Mouse (Mus musculus): ENCODE measurements at regions not wholly inside any gene's neighbourhood (a gene's known extent, or its start where the extent isn't known, plus 50 kb on each side); places are given as distances from the start of the nearest gene placed in this dataset.

- Histone ChIP-seq H3K36me3 (replicated peaks; ENCODE audit: control insufficient read depth, insufficient read depth, low read depth, low read length) (no peaks in the 10 kb centered on the region), H3K9ac (replicated peaks; ENCODE audit: low read length) (no peak overlapping the region), H3K4me2 (ENCODE audit: low read depth, low read length) (no peak overlapping the region), H3K27ac (replicated peaks; ENCODE audit: low read depth, low read length) (no peak overlapping the region), H3K9me3 (replicated peaks; ENCODE audit: control insufficient read depth, low read length) (no peaks in the 10 kb centered on the region), H3K4me3 (ENCODE audit: low read depth, low read length) (no peak overlapping the region), H3K4me1 (ENCODE audit: control insufficient read depth, insufficient read depth, low read length) (no peaks in the 10 kb centered on the region), H3K27me3 (ENCODE audit: control insufficient read depth, insufficient read depth, low read length) (no peaks in the 10 kb centered on the region)
- ATAC-seq (replicated peaks; ENCODE audit: insufficient number of reproducible peaks, low FRiP score, low TSS enrichment, low read depth): no peak
- no peak for DNase-seq (ENCODE audit: low spot score)
- 88% methylated on average over 3 of the region's 3 CpGs for WGBS
Measured at GRCm38 (mm10) chr3:117112766-117113165, 144.0 kb upstream of the Palmd start.

- Histone ChIP-seq H3K9me3 (replicated peaks; ENCODE audit: control insufficient read depth, low read length) (no peaks in the 10 kb centered on the region), H3K27me3 (ENCODE audit: control insufficient read depth, insufficient read depth, low read length) (no peaks in the 10 kb centered on the region), H3K4me1 (ENCODE audit: control insufficient read depth, insufficient read depth, low read length) (no peaks in the 10 kb centered on the region), H3K4me3 (ENCODE audit: low read depth, low read length) (no peak overlapping the region), H3K9ac (replicated peaks; ENCODE audit: low read length) (no peak overlapping the region), H3K4me2 (ENCODE audit: low read depth, low read length) (no peak overlapping the region), H3K27ac (replicated peaks; ENCODE audit: low read depth, low read length) (no peak overlapping the region), H3K36me3 (replicated peaks; ENCODE audit: control insufficient read depth, insufficient read depth, low read depth, low read length) (no peaks in the 10 kb centered on the region)
- 87% methylated on average over 4 of the region's 4 CpGs for WGBS
- DNase-seq (ENCODE audit: low spot score) (no peak), ATAC-seq (replicated peaks; ENCODE audit: insufficient number of reproducible peaks, low FRiP score, low TSS enrichment, low read depth) (no peak)
Measured at GRCm38 (mm10) chr3:117112304-117112703, 143.5 kb upstream of the Palmd start.

- Histone ChIP-seq H3K27me3 (ENCODE audit: control insufficient read depth, insufficient read depth, low read length) (no peaks in the 10 kb centered on the region), H3K4me2 (ENCODE audit: low read depth, low read length) (no peak overlapping the region; the same call in 1 of the 2 replicates), H3K4me3 (ENCODE audit: low read depth, low read length) (no peak overlapping the region), H3K9me3 (replicated peaks; ENCODE audit: control insufficient read depth, low read length) (no peaks in the 10 kb centered on the region), H3K9ac (replicated peaks; ENCODE audit: low read length) (no peak overlapping the region), H3K4me1 (ENCODE audit: control insufficient read depth, insufficient read depth, low read length) (no peaks in the 10 kb centered on the region), H3K27ac (replicated peaks; ENCODE audit: low read depth, low read length) (no peak overlapping the region), H3K36me3 (replicated peaks; ENCODE audit: control insufficient read depth, insufficient read depth, low read depth, low read length) (no peaks in the 10 kb centered on the region)
- ATAC-seq (replicated peaks; ENCODE audit: insufficient number of reproducible peaks, low FRiP score, low TSS enrichment, low read depth) (no peak), DNase-seq (ENCODE audit: low spot score) (peak; percentile 28)
- WGBS: 31% methylated on average over 8 of the region's 8 CpGs
Measured at GRCm38 (mm10) chr3:117108966-117109700, 140.3 kb upstream of the Palmd start.

DNA sequence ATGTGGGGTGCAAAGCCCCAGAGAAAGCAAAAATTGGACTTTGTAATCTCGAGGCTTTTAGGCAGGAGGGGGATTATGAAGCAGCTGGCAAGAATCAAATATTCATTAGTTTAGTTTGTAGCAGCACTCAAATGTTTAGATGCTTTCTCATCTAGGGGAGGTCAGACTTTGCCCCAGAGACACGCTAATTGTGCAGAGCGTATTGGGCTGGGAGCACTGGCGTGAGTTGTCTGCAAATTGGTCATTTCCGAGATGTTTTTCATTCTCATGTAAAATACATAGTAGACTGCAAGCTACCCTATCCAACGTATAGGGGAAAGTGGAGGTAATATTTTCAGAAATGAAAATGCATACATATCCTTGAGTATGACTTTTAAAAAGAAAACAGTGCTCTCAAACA is 139.2 kb upstream of the Palmd start:
- H3K4me1 ChIP-seq (ENCODE audit: control insufficient read depth, insufficient read depth, low read length): no peaks in the 10 kb centered on the region
- DNase-seq (ENCODE audit: low spot score) (no peak), ATAC-seq (replicated peaks; ENCODE audit: insufficient number of reproducible peaks, low FRiP score, low TSS enrichment, low read depth) (no peak)
- H3K9me3 ChIP-seq (replicated peaks; ENCODE audit: control insufficient read depth, low read length): no peaks in the 10 kb centered on the region
- no peak overlapping the region for H3K4me3 ChIP-seq (ENCODE audit: low read depth, low read length)
- WGBS: 45% methylated on average over 6 of the region's 6 CpGs
- no peak overlapping the region for H3K27ac ChIP-seq (replicated peaks; ENCODE audit: low read depth, low read length)
- no peaks in the 10 kb centered on the region for H3K27me3 ChIP-seq (ENCODE audit: control insufficient read depth, insufficient read depth, low read length)
- no peaks in the 10 kb centered on the region for H3K36me3 ChIP-seq (replicated peaks; ENCODE audit: control insufficient read depth, insufficient read depth, low read depth, low read length)
- H3K9ac ChIP-seq (replicated peaks; ENCODE audit: low read length): no peak overlapping the region
- H3K4me2 ChIP-seq (ENCODE audit: low read depth, low read length): no peak overlapping the region

DNA sequence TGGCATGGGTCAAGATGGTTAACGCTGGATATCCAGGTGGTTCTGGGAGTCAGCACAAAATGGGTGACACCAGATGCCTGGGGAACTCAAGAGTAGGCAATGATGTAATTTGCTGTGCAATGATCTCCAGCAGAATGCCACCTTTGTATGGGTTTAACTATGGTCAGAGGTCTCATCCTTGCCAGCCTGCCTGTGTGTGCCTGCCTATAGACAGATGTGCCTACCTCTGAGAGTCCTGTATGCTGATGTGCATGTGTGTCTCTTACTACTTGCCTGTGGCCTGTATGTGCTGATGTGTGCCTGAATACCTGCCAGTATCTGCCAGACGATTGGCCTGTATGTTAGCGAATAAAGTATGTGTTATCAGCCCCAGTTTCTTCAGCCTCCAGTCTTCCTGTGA is 138.6 kb upstream of the Palmd start:
- no peak overlapping the region for H3K4me3 ChIP-seq (ENCODE audit: low read depth, low read length)
- H3K36me3 ChIP-seq (replicated peaks; ENCODE audit: control insufficient read depth, insufficient read depth, low read depth, low read length): no peaks in the 10 kb centered on the region
- H3K4me1 ChIP-seq (ENCODE audit: control insufficient read depth, insufficient read depth, low read length): no peaks in the 10 kb centered on the region
- DNase-seq (ENCODE audit: low spot score) (no peak), ATAC-seq (replicated peaks; ENCODE audit: insufficient number of reproducible peaks, low FRiP score, low TSS enrichment, low read depth) (no peak)
- H3K27ac ChIP-seq (replicated peaks; ENCODE audit: low read depth, low read length): no peak overlapping the region
- no peak overlapping the region for H3K9ac ChIP-seq (replicated peaks; ENCODE audit: low read length)
- no peaks in the 10 kb centered on the region for H3K9me3 ChIP-seq (replicated peaks; ENCODE audit: control insufficient read depth, low read length)
- no peak overlapping the region for H3K4me2 ChIP-seq (ENCODE audit: low read depth, low read length)
- no peaks in the 10 kb centered on the region for H3K27me3 ChIP-seq (ENCODE audit: control insufficient read depth, insufficient read depth, low read length)
- WGBS: 67% methylated on average over 3 of the region's 3 CpGs

- 81% methylated on average over 2 of the region's 2 CpGs for WGBS
- no peak for DNase-seq (ENCODE audit: low spot score)
- no peaks in the 10 kb centered on the region for H3K27me3 ChIP-seq (ENCODE audit: control insufficient read depth, insufficient read depth, low read length)
- H3K27ac ChIP-seq (replicated peaks; ENCODE audit: low read depth, low read length): no peak overlapping the region
- H3K9me3 ChIP-seq (replicated peaks; ENCODE audit: control insufficient read depth, low read length): no peaks in the 10 kb centered on the region
- no peak overlapping the region for H3K9ac ChIP-seq (replicated peaks; ENCODE audit: low read length)
- no peak overlapping the region for H3K4me2 ChIP-seq (ENCODE audit: low read depth, low read length)
- H3K4me3 ChIP-seq (ENCODE audit: low read depth, low read length): no peak overlapping the region
- ATAC-seq (replicated peaks; ENCODE audit: insufficient number of reproducible peaks, low FRiP score, low TSS enrichment, low read depth): no peak
- no peaks in the 10 kb centered on the region for H3K4me1 ChIP-seq (ENCODE audit: control insufficient read depth, insufficient read depth, low read length)
- H3K36me3 ChIP-seq (replicated peaks; ENCODE audit: control insufficient read depth, insufficient read depth, low read depth, low read length): no peaks in the 10 kb centered on the region
Measured at GRCm38 (mm10) chr3:117087646-117088045, 118.9 kb upstream of the Palmd start.

DNA sequence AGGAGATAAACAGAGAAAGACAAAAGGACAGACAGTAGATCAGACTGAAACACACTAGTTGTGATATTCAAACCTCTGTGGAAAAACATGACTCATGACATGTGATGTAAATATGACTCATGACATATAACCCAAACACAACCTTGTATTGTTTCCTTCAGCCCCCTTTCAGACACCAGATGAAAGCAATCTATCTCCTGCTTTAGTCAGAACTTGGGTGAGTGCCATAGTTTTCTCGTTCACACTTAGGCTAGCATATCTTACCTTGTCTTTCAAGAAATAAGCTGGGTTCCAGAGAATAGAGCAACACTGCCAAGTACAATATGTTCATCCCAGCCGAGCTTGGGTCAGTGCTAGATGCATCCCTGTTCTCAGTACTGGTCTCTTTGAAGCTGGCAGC is 107.9 kb upstream of the Palmd start:
- WGBS: 73% methylated on average over 2 of the region's 2 CpGs
- no peaks in the 10 kb centered on the region for H3K9me3 ChIP-seq (replicated peaks; ENCODE audit: control insufficient read depth, low read length)
- no peaks in the 10 kb centered on the region for H3K4me1 ChIP-seq (ENCODE audit: control insufficient read depth, insufficient read depth, low read length)
- H3K9ac ChIP-seq (replicated peaks; ENCODE audit: low read length): no peak overlapping the region
- no peak overlapping the region for H3K27ac ChIP-seq (replicated peaks; ENCODE audit: low read depth, low read length)
- H3K27me3 ChIP-seq (ENCODE audit: control insufficient read depth, insufficient read depth, low read length): no peaks in the 10 kb centered on the region
- DNase-seq (ENCODE audit: low spot score) (no peak), ATAC-seq (replicated peaks; ENCODE audit: insufficient number of reproducible peaks, low FRiP score, low TSS enrichment, low read depth) (no peak)
- no peaks in the 10 kb centered on the region for H3K36me3 ChIP-seq (replicated peaks; ENCODE audit: control insufficient read depth, insufficient read depth, low read depth, low read length)
- no peak overlapping the region for H3K4me3 ChIP-seq (ENCODE audit: low read depth, low read length)
- H3K4me2 ChIP-seq (ENCODE audit: low read depth, low read length): no peak overlapping the region

- Histone ChIP-seq H3K27ac (replicated peaks; ENCODE audit: low read depth, low read length) (no peak overlapping the region), H3K27me3 (ENCODE audit: control insufficient read depth, insufficient read depth, low read length) (no peaks in the 10 kb centered on the region), H3K9me3 (replicated peaks; ENCODE audit: control insufficient read depth, low read length) (no peaks in the 10 kb centered on the region), H3K4me2 (ENCODE audit: low read depth, low read length) (no peak overlapping the region), H3K4me1 (ENCODE audit: control insufficient read depth, insufficient read depth, low read length) (no peaks in the 10 kb centered on the region), H3K4me3 (ENCODE audit: low read depth, low read length) (no peak overlapping the region), H3K9ac (replicated peaks; ENCODE audit: low read length) (no peak overlapping the region), H3K36me3 (replicated peaks; ENCODE audit: control insufficient read depth, insufficient read depth, low read depth, low read length) (no peaks in the 10 kb centered on the region)
- 77% methylated on average over 4 of the region's 4 CpGs for WGBS
- ATAC-seq (replicated peaks; ENCODE audit: insufficient number of reproducible peaks, low FRiP score, low TSS enrichment, low read depth): no peak
- DNase-seq (ENCODE audit: low spot score): no peak
Measured at GRCm38 (mm10) chr3:117073399-117073798, 104.6 kb upstream of the Palmd start.
